8 mouse cellular contexts compared by ENCODE assay signal in genomic region chr19:55198303-55198702, GRCm38 (mm10). TPM values are rescaled to one million over a fixed set of nuclear protein-coding genes. Genes with fewer than 3 reads are reported as not detected.
DNase-seq lines count a peak whose midpoint lies in the region; ATAC-seq and TF ChIP-seq lines count a peak whose summit lies in the region.

No protein-coding gene starts in this region.

- H3K9me3 ChIP-seq in E14TG2a.4 (ENCODE audit: low read length), result no peaks in the 10 kb centered on the region
- no peaks in the 10 kb centered on the region for H3K9me3 ChIP-seq in limb, embryonic 12.5 days
- no peaks in the 10 kb centered on the region for H3K9me3 ChIP-seq in neural tube, embryonic 11.5 days (ENCODE audit: control insufficient read depth, low read length)

- no peaks in the 10 kb centered on the region for H3K36me3 ChIP-seq in E14TG2a.4 (ENCODE audit: insufficient read depth, low read length)
- H3K36me3 ChIP-seq in limb, embryonic 12.5 days, result no peaks in the 10 kb centered on the region
- H3K36me3 ChIP-seq in neural tube, embryonic 11.5 days (ENCODE audit: control insufficient read depth, insufficient read depth, low read length), result no peaks in the 10 kb centered on the region

- ATAC-seq in limb, embryonic 12.5 days (ENCODE audit: insufficient number of reproducible peaks, insufficient read depth, low FRiP score, low TSS enrichment, low read depth), result 0 out of 2 replicates have a peak, but pooled peaks have one; percentile 42
- peak; percentile 61 for ATAC-seq in neural tube, embryonic 11.5 days (ENCODE audit: insufficient read depth, low FRiP score, low TSS enrichment)

- no peak overlapping the region for H3K4me3 ChIP-seq in E14TG2a.4 (replicated peaks; ENCODE audit: low read length)
- no peak overlapping the region for H3K4me3 ChIP-seq in limb, embryonic 12.5 days (replicated peaks)
- no peak overlapping the region for H3K4me3 ChIP-seq in neural tube, embryonic 11.5 days (ENCODE audit: low read depth, low read length)

- no peak overlapping the region for H3K9ac ChIP-seq in limb, embryonic 12.5 days (replicated peaks)
- H3K9ac ChIP-seq in neural tube, embryonic 11.5 days (ENCODE audit: low read length), result no peak overlapping the region

- WGBS in limb, embryonic 12.5 days, result 42% methylated on average over 5 of the region's 5 CpGs
- WGBS in neural tube, embryonic 11.5 days, result 37% methylated on average over 5 of the region's 5 CpGs

- peak overlapping the region; percentile 32 for H3K4me2 ChIP-seq in limb, embryonic 12.5 days
- H3K4me2 ChIP-seq in neural tube, embryonic 11.5 days (ENCODE audit: low read depth), result 0 out of 2 replicates have a peak overlapping the region, but pooled peaks have one; percentile 19

- peak; percentile 43 for TF ChIP-seq CTCF in E14TG2a.4 (conservative IDR thresholded peaks at IDR 0.05; ENCODE audit: low read length)

- no peak overlapping the region for H3K27ac ChIP-seq in limb, embryonic 12.5 days
- no peak overlapping the region for H3K27ac ChIP-seq in neural tube, embryonic 11.5 days (ENCODE audit: low read depth, low read length)

- H3K4me1 ChIP-seq in E14TG2a.4 (replicated peaks; ENCODE audit: low read depth, low read length), result peaks cover 11% of the 10 kb centered on the region
- H3K4me1 ChIP-seq in limb, embryonic 12.5 days (replicated peaks), result no peaks in the 10 kb centered on the region
- H3K4me1 ChIP-seq in neural tube, embryonic 11.5 days (ENCODE audit: control insufficient read depth, insufficient read depth, low read length), result no peaks in the 10 kb centered on the region

- no peaks in the 10 kb centered on the region for H3K27me3 ChIP-seq in E14TG2a.4 (ENCODE audit: insufficient read depth, low read length)
- peaks cover 11% of the 10 kb centered on the region; the same call in 1 of the 2 replicates for H3K27me3 ChIP-seq in limb, embryonic 12.5 days
- no peaks in the 10 kb centered on the region for H3K27me3 ChIP-seq in neural tube, embryonic 11.5 days (ENCODE audit: control insufficient read depth, insufficient read depth, low read length)

- DNase-seq in 3T3-L1 (ENCODE audit: low read depth, low spot score), result peak; percentile 78
- DNase-seq in cerebellum, postnatal 36 days, result peak; percentile 16 to 29
- peak; percentile 47 for DNase-seq in heart, adult 8-10 months (ENCODE audit: low spot score)
- DNase-seq in kidney, adult 18-20 months, result peak; percentile 60
- peak; percentile 73 for DNase-seq in neural tube, embryonic 11.5 days (ENCODE audit: low spot score)
- DNase-seq in urinary bladder, postnatal 10 days (ENCODE audit: low spot score), result no peak

RNA-seq across cellular contexts. Expression of gene Tectb, which starts 17.8 kb away (rescaled TPM):
- under 1 TPM; 0.14 to 0.41 (median 0.29) TPM for total RNA-seq in heart, adult 8-10 months (2022)
- polyA plus RNA-seq in limb, embryonic 12.5 days (2016; fragmentation: Nextera tagmentation; extraction: Ambion mirVana), result not detected in 2 replicates
- polyA plus RNA-seq in neural tube, embryonic 11.5 days (2014; fragmentation: Nextera tagmentation; extraction: Ambion mirVana), result not detected in 2 replicates

RNA-seq across cellular contexts. Expression of gene Gucy2g, which starts 42.7 kb away (rescaled TPM):
- total RNA-seq in heart, adult 8-10 months (2022), result not detected
- not detected in 2 replicates for polyA plus RNA-seq in limb, embryonic 12.5 days (2016; fragmentation: Nextera tagmentation; extraction: Ambion mirVana)
- not detected in 2 replicates for polyA plus RNA-seq in neural tube, embryonic 11.5 days (2014; fragmentation: Nextera tagmentation; extraction: Ambion mirVana)

RNA-seq across cellular contexts. Expression of gene Acsl5, which starts 53.4 kb away (rescaled TPM):
- total RNA-seq in heart, adult 8-10 months (2022), result 10 to 100 TPM; 10.8 to 12.4 (median 11.5) TPM
- 18.9 and 21.2 TPM in 2 replicates for polyA plus RNA-seq in limb, embryonic 12.5 days (2016; fragmentation: Nextera tagmentation; extraction: Ambion mirVana)
- 19.4 and 20.8 TPM in 2 replicates for polyA plus RNA-seq in neural tube, embryonic 11.5 days (2014; fragmentation: Nextera tagmentation; extraction: Ambion mirVana)
